Mouse (Mus musculus) cerebellum, postnatal 14 days (tissue): ENCODE results near the gene Rnf6.

ENCODE experiments used
- DNase-seq, 2 experiments: peaks; one replicate each; pipeline ENCODE4 v3.0.0; 2021; ENCODE audit warnings: mixed read lengths in 2 of 2

Rnf6 gene

DNA sequence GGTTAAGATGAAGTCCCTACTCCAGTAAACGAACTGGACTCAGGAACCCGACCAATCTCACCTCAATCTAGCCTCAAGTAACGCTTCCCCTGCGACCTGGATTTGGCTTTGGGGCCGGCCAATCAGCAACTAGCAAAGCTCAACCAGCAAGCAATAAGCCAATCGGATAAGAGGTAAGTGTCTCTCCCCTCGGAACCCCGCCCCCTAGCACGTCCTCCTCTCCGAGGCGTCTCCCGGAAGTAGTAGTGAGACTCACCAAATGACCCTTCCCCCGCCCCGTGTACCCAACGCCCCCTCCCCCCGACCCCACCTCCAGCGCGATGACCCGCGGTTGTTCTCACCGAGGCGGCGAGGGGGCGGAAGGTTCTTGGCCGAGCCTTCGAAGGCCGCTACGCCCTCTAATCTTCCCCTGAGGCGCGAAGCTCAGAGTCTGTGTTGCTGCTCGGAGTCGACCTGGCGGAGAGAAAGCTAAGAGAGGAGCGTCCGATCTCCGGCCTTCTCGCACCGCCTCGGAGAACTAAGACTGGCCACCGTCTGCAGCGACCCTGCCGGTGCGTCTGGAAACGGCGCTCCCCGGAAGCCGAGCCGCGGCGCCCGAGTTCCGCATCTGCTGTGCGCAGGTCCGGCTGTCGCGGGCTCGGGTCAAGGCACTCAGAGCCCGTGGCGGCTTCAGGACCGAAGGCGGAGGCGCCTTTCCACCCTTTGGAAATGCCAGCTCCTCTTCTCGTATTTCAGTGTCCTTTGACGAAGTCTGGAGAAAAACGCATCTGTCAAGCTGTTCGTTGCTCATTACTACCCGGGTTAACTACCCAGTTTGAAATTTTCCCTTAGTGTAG, at the start of gene Rnf6:
Rnf6 (minus strand) TSS at position 677 of the 836 bp plus-strand sequence.
- DNase-seq: peak; percentile 95 to 97

DNA sequence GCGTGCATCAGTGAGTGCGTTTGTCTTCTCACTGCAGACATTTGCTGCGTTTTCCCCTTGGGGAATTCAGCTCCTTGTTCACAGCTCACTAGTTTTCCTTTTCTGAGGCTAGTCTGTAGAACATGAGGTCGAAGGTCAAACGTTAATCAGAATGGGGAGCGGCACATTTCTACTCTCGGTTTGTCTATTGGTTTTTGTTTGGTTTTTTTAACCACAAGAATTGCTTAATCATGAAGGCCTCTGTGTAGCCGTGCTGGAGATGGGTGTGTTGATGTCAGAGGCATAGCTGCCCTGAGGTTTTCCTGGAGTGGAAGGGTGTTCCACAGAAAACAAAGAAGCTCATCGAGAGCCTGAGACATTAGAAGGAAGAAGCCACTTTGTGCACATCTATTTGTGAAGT, 49.2 kb upstream of the Rnf6 start:
- no peak for DNase-seq

DNA sequence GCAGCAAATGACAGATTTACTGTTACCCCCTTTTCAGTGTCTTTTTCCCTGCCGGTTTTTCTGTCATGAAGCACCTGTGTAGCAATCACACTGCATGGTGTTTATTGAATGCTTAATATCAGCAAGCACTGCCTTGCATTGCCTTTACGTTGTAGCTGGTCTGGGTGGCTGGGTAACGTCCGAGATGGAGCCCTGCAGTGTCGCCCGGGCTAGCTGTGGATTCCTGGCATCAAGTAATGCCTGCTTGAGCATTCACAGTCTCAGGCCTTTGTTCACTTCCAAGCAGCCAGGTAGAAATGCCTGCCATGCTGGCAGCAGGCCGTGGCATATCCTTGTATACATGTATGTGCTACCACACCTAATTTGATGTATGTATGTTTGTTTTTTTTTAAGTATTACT, 46.4 kb upstream of the Rnf6 start:
- peak in 1 of 2 experiments; percentile 22 for DNase-seq

DNA sequence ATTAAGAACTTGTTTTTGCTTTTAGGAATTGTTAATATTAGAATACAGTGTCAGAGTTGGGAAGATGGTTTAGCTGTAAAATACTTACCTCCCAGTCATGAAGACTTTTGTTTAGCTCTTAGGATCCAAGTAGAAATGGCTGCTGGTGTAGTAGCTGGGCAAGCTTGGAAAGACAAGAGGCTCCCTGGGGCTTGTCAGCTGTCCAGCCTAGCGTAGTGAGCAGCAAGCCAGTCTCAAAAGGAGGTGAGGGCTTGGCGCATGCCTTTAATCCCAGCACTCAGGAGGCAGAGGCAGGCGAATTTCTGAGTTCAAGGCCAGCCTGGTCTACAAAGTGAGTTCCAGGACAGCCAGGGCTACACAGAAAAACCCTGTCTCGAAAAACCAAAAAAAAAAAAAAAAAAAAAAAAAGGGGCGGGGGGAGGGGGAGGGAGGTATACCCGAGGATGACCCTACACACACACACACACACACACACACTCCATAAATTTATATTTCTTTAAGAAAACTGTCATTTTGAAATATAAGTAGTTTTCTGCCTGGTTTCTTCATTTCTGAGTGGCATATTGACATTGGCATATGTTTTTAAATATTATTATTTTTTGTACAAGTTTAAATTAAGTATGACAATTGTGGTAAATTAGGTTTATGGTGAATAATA, 44.7 kb upstream of the Rnf6 start:
- DNase-seq: peak; percentile 61 to 62

DNA sequence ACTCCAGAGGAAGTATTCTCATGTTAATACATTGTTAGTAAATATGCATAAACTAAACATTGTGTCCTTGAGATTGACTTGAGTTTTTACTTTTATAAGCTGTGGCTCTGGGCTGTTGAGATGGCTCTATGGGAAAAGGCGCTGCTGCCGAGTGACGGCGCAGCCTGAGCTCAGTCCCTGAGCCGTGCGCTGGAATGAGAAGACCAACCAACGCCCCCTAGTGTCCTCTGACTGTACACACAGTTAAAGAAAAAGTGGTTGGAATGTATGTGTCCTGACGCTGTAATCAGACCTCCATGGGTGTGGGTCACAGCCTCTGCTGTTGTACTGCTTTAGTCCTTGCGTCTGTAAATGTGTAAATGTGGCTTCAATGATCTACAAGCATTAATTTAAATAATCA, 38.6 kb upstream of the Rnf6 start:
- no peak for DNase-seq

DNA sequence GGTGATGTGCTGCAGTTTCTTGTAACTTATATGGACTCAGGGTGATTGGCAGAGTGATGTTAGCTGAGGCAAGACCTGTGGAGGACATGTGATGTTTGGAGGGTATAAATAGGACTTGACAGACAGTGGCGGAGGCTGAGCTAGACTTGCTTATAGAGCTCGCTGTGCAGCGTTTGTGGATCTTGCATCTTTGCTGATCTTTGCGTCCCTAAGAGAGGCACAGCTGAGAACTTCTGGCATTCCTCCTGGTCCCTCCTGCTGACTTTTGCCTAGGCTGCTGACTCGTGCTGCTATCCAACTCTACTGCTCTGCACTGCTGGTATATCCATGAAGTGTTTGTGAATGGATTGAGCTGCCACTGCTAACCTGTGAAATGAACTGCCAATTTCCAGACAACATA, 32.3 kb upstream of the Rnf6 start:
- no peak for DNase-seq

DNA sequence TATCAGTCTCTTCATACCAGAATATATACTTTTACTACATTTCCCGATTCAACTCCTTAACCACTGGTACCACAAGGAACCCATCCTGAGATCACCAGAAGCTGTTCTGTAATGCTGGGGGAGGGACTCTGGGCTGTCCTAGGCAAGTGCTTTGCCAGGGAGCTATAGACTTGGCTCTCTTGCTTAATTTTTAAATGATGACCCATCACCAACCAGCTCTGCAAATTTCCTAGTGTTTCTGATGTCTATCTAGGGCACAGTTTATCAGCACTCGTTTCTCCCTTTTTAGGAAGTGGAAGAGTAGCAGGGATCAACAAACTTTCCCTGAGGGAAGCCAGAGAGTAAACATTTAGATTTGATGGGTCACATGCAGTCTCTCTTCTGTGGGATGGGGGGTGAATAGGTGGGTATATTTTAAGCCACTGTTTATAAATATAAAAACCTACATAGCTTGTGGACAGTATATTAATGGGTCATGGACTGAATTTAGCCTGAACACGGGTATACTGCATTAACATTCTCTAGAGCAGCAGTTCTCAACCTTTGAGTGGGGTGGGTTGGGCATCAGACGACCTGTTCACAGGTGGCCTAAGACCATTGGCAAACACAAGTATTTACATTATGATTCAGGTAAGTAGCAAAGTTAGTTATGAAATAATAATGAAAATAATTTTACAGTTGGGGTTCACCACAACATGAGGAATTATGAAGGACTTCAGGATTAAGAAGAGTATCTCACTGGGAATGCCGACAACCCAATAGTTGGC, 30.5 kb upstream of the Rnf6 start:
- no peak for DNase-seq

DNA sequence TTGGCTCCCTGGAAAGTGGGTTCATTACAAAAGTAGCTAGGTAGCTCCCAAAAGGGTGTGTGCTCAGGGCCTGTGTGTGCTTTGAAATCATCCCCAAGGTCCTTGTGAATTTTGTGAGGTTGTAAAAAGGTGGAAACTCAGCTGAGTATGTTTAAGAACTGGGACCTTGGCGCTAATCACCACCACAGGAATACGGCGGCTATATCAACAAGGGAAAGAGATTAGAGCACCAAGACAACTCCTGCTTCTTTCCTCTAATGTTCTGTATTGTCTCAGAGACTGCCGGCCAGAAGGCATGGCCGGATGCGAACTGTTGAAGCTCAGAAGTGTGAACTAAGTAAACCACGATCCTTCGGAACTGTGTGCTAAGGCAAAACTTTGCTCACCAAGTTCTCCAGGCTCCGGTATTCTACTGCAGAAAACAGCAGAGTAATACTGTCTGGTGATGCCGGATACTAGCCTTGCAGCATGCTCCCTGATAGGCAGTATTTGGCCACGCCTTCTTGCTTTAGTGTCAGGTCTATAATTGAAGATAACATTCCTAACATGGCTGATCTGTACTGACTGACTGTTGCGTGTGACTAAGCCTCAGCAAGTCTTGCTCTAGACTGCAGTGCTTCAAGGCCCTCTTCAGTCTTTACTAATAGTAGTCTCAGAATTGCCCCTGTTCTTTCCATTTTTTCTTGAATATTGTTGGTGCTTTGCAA, 29.2 kb upstream of the Rnf6 start:
- no peak for DNase-seq

DNA sequence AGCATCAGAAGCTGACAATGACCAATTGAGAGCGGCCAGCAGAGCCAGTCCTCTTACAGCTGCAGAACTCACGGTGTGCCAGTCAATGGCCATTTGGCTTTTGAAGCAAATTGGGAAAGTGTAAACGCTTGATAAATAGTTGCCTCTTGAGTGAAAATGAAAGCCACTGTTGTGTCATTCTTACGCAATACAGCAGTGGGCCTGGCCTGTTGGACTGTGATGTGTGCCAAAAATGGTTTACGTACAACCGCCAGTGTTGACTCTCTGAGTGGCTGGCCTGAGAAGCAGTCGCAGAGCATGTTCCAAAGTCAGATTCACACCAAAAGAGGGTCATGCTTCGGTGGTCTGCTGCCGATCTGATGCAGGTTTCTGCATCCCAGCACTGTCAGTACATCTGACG, 27.4 kb upstream of the Rnf6 start:
- DNase-seq: no peak

DNA sequence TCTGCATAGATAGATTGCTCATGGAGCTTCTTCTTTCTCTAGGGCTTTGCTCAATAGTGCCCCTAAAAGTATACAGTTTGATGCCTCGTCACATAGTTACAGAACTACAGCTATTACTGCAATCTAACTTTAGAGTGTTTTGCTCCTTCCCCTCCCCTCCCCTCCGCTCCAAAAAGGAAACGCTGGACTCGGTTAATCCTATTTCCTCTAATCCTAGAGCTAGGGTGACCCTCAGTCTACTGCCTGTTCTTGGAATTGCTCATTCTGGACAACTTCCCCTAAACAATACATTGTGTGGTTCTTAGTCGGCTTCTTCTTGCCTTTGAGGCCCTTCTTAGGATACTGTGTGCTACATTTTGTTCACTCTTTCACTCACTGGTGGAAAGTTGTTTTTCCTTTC, 26.4 kb upstream of the Rnf6 start:
- no peak for DNase-seq

DNA sequence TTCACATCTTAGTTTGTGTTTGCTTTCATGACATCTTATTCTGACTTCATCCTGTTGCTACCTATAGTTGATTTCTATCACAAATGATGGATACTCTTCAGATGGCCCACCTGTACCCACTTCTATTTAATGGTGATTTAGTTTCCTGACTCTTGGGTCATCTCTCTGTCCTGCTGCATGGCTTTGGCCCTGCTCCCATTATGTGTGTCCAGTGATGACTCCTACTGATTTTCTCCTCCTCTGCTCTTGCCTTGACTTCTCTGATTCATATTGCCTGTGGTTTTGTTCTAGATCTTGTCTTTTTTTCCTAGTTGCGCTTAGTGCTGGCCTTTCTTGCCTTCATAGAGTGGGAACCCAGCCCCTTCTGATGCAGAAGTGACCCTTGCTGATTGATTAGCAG, 25.0 kb upstream of the Rnf6 start:
- DNase-seq: no peak

DNA sequence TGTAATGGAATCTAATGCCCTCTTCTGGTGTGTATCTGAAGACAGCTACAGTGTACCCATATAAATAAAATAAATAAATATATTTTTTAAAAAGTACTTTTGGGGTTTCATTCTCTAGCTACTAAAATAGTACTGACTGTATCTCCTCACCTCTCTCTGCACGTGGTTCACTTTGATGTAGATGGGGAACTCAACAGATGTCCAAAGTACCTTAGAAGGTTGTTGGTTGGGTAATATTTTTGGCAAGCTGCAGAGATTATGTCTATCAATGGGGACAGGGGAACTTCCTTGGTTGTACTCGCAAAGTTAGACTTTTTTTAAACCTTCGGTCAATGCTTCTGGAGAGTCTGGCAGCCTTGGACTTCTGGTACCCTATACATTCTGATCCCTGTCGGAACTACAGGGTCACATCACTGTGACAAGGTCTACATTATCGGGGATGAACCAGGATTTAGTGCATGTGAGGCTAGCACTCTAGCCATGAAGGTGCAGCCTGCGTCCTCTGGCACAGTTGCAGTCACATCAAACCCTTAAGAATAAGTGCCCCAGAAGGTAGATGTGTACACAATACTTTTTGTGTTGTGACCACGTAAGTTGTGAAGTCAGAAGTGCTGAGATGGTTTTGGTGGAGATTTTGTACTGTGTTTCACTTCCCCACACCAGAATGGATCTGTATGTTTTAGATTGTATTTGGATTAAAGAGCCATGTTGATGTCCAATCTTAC, 24.5 kb upstream of the Rnf6 start:
- no peak for DNase-seq

DNA sequence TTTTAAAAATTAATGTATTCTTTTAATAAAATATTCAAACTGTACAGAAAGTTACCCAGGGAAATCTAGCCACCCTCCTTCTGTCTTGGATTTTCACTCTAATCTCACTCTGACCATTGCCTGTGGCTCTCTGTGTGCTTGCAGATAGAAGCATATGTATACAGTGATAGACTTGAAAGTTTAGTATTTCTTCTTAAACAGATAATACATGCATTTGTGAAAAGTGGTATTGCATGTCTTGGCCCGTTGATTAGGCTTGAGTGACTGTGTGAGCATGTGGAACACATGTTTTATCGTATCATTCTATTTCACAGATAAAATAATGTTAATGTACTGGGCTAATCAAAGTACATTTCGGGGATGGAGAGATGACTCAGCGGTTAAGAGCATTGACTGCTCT, 23.8 kb upstream of the Rnf6 start:
- no peak for DNase-seq

DNA sequence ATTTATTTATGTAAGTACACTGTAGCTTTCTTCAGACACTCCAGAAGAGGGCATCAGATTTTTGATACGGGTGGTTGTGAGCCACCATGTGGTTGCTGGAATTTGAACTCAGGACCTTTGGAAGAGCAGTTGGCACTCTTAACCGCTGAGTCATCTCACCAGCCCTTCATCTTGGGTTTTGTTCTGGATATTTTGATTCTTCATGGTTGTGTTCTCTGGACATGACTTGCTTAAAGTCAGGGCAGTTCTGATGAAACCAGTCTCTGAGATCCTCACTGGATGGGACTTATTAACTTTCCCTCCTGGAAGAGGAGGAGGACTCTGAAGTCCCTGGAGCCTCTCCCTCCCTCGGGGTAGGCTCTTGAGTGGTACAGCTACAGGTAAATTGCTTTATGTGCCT, 19.8 kb upstream of the Rnf6 start:
- no peak for DNase-seq

DNA sequence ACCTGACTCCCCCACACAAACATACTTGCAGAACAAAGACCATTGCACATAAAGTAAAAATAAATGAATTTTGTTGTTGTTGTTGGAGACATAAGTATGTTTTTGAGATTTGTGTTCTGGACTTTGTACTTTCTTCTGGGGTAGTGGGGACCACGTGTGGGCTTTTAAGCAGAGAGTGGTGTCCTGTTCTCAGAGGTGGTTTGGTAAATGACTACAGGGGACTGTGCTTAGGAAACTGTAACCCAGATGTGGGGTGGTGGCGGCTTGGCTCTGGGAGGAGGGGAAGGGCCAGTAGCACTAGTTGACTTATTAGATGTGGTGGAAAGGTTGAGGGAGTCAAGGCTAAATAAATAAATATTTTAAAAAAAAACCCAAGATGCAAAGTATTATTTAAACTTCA, 19.4 kb upstream of the Rnf6 start:
- no peak for DNase-seq

DNA sequence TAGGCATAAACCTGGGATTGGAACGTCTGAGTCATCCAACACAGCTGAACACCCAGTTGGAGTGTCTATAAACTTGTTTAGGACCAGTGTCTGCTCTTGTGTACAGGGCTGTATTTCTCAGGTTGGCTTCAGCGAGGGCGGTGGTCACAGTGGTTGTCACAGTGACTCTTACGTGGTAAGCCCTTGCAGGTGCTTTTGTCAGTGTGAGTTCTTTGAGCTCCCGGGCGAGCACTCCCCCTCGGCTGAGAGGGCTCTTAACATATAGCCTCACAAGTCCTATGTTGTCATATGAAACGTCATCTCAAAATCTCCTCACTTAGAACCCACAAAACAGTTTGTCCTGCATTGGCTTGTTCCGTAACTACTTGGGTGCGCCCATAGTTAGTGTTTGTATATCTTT, 16.9 kb upstream of the Rnf6 start:
- no peak for DNase-seq

DNA sequence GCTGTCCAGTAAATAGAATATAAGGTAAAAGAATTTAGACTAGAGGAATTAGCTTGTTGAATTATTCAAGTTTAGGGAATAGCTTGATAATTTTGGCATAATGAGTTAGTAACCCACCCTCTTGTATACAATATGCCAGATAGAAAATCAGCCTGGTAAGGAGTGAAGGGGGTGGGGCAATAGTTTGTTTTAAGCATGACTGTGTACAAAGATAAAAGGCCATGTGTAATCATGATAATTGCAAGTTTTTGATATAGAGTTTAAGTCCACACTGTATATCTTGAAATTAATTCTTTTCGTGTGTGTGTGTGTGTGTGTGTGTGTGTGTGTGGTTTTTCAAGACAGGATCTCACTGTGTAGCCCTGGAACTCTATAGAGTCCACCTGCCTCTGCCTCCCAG, 13.0 kb upstream of the Rnf6 start:
- no peak for DNase-seq

DNA sequence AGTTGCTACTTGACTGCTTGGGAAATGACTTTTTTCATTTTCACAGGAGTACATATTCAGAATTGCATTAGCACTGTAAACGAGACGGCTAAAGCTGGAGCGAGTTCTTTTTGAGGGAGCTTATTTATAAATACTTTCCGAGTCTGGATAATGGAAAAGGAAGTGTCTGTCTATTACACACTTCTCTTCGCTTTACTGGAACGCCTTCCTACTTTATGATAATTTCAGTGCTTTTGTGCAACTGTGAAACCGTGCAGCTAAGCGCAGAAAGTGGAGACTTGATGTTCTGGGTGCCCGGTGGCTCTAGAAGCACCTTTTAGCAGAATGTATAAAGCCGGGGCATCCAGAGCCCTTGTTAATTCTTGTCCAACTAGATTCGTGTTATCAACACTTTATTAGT, 11.5 kb upstream of the Rnf6 start:
- no peak for DNase-seq

DNA sequence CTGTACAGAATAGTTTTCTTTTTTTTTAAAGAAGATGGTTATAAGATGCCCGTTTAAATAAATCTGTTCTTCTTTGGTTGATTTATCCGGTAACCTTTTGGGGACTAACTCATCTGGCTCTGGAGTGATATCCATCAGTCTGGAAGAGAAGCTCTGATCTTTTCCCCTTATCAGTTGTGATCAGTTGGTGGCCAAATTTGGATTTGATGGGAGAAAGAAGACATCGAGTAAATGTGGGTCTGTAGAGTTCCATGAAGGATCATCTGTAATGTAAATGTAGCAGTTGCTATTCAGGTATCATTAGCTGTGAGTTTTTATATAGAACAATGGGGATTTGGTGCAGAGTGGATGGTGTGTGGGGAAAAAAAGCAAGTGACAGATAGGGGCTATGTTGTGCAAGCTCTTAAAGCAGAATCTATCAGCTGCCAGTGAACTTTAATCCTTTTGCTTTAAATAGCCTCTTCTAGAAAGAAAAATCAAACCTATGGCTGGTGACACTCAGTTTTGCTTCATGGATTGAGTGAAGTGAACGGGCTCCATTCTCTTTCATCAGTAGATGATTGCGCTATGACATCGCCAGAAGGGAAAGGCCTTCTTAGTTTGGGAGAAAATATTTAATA, 10.8 kb upstream of the Rnf6 start:
- no peak for DNase-seq

DNA sequence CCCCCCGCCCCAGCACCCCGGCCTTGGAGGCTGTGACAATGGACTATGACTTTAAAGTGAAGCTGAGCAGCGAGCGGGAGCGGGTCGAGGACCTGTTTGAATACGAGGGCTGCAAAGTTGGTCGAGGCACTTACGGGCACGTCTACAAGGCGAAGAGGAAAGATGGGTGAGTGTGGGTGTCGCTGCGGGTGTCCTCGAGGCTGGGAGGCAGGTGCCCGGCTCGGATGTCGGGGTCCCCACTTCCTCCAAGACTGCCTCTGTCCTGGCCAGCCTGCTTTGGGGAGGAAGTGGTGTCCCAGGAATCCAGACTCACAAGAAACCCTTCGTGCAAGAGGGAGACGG, 10.3 kb upstream of the Rnf6 start:
- peak; percentile 49 to 56 for DNase-seq

DNA sequence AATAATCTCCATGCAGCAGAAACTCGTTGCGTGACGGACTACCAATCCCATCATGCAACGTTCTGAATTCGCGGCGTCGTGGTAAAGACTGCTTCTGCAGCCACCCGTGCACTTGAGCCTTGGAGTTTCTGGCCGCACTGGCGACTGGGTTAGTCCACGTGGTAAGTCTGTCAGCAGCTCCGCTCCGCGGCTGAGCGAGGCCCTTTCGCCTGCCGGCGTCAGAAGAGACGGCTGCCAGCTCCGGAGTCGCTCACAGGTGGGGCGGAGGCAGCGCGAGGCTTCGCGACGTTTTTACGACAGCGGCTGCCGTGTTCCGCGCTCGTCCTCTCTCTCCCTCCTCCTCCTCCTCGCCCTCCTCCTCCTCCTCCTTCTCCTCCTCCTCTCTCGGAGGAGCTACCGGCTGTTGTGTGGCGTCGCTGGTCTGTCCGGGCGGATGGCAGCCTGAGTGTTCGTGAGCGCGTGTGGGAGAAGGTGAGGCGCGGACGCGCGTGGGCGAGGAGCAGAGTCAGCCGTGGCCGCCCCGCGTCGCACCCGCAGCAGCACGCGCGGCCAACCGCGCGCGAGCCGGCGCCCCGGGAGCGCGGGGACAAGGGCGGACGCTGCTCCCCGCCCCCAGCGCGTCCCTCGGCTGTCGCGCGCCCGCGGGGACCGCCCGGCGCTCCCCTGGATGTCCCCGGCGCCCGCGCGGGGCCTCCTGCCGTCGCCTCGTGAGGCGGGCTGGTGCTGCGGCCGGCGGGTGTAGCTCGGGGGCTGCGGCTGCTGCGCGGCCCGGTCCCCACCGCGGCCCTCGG, 9.7 kb upstream of the Rnf6 start, which contains the start of gene Cdk8:
Cdk8 (plus strand) TSS at position 367 of the 791 bp plus-strand sequence.
- peak; percentile 95 to 97 for DNase-seq
